Mouse (Mus musculus) heart, postnatal 0 days (tissue): ENCODE data around the gene Atp1a3. TPM values are rescaled to one million over a fixed set of nuclear protein-coding genes. Genes with fewer than 3 reads are reported as not detected.

Source experiments
- ATAC-seq: fragments of 200-750 bp; cut with Nextera tagmentation; 2 replicates; pipeline ENCODE4 v1.8.0; 2017; ENCODE audit warnings: low read depth, moderate number of reproducible peaks, moderate library complexity; ENCODE audit not compliant: insufficient read depth
- DNase-seq: peaks from one replicate; pipeline ENCODE4 v3.0.0-alpha.2; 2016; ENCODE audit warnings: low spot score
- H3K27ac ChIP-seq: fragments of 300-500 bp; sonication (generic); 2 replicates; pipeline ENCODE4 v1.5.1; 2014; ENCODE audit warnings: low read depth, mild to moderate bottlenecking
- H3K27me3 ChIP-seq: fragments of 300-500 bp; sonication (generic); 2 replicates; pipeline ENCODE4 v1.6.1; 2014; ENCODE audit warnings: low read length, mixed read lengths; ENCODE audit not compliant: control insufficient read depth, insufficient read depth
- H3K36me3 ChIP-seq: fragments of 300-500 bp; sonication (generic); replicated peaks from 2 replicates; pipeline ENCODE4 v1.6.1; 2014; ENCODE audit warnings: low read length, mixed read lengths; ENCODE audit not compliant: control insufficient read depth, insufficient read depth
- H3K4me1 ChIP-seq: fragments of 300-500 bp; sonication (generic); 2 replicates; pipeline ENCODE4 v1.6.1; 2014; ENCODE audit warnings: antibody characterized with exemption; ENCODE audit not compliant: control insufficient read depth, insufficient read depth
- H3K4me2 ChIP-seq: fragments of 300-500 bp; sonication (generic); 2 replicates; pipeline ENCODE4 v1.6.1; 2014; ENCODE audit warnings: low read depth, mild to moderate bottlenecking, low read length, moderate library complexity
- H3K4me3 ChIP-seq: fragments of 300-500 bp; sonication (generic); 2 replicates; pipeline ENCODE4 v1.5.1; 2014; ENCODE audit warnings: low read depth, low read length
- H3K9ac ChIP-seq: fragments of 300-500 bp; sonication (generic); replicated peaks from 2 replicates; pipeline ENCODE4 v1.6.1; 2014; ENCODE audit warnings: low read depth, low read length, mixed read lengths
- H3K9me3 ChIP-seq: fragments of 300-500 bp; sonication (generic); replicated peaks from 2 replicates; pipeline ENCODE4 v1.6.1; 2016; ENCODE audit warnings: low read length; ENCODE audit not compliant: control insufficient read depth
- CTCF ChIP-seq: IDR thresholded peaks from 2 replicates; pipeline ENCODE4 v1.5.1; 2016; ENCODE audit warnings: antibody characterized with exemption, control low read depth, low read depth
- EP300 ChIP-seq: IDR thresholded peaks from 2 replicates; pipeline ENCODE4 v1.6.1; 2016; ENCODE audit warnings: antibody characterized with exemption, low read depth
- WGBS: fragments of 180-500 bp; shearing (Covaris S2); extraction: QIAGEN DNeasy Blood & Tissue Kit; methylation state at CpG from one replicate; pipeline ENCODE4 v1.1.7; 2014; 5-methylcytosine and 5-hydroxymethylcytosine counted together
- polyA plus RNA-seq: library from polyadenylated mRNA; unstranded; fragments of >200 nt; fragmentation: Nextera tagmentation; extraction: Ambion mirVana; gene quantifications from 2 replicates; pipeline ENCODE4 v1.2.1, GENCODE M21; 2015
- total RNA-seq: library from RNA; depleted of rRNA; stranded (reverse); fragments of >200 nt; gene quantifications from 2 replicates; pipeline ENCODE4 v1.2.3, GENCODE M21; 2014; ENCODE audit warnings: low replicate concordance

Gene Atp1a3
- total and polyA plus RNA-seq, 2 experiments from 2014 or later: 0.04 to 0.12 TPM

DNA sequence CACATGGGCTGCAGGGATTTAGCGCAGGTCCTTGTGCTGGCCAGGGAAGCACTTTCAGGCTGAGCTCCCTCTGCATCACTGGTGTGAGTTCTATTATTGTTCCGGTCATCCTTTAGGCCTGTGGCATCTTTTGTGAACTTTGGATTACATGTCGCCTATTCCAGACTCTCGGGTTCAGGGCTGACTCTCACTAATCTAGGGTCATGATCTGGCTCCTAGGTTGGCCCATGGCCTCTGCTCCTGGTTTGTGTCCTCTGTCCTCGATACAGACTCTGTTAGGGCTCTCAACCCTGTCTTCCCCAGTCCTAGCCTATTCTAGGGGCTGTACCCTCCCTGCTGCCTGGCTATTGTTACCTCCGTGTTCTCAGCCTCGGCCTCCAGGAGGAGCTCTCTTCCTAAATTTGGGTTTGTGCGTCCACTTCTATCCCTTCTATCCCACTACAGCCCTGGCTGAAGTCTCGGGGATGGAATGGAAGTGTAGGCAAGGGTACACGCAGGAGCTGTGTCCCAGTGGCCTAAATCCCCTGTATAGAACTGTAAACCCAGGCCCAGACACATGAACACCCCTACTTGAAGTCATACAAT, 20.2 kb upstream of the Atp1a3 start:
- Histone ChIP-seq H3K36me3 (peaks cover 5% of the 10 kb centered on the region; the same call in 1 of the 2 replicates), H3K27ac (no peak overlapping the region), H3K9me3 (no peaks in the 10 kb centered on the region), H3K27me3 (no peaks in the 10 kb centered on the region), H3K9ac (no peak overlapping the region), H3K4me1 (no peaks in the 10 kb centered on the region), H3K4me3 (no peak overlapping the region), H3K4me2 (no peak overlapping the region)
- peak; percentile 47 for ATAC-seq
- peak; percentile 6 for DNase-seq
- TF ChIP-seq EP300 (no peak), CTCF (peak; percentile 49; the same call in 1 of the 2 replicates)
- WGBS: 54% methylated on average over 10 of the region's 10 CpGs

DNA sequence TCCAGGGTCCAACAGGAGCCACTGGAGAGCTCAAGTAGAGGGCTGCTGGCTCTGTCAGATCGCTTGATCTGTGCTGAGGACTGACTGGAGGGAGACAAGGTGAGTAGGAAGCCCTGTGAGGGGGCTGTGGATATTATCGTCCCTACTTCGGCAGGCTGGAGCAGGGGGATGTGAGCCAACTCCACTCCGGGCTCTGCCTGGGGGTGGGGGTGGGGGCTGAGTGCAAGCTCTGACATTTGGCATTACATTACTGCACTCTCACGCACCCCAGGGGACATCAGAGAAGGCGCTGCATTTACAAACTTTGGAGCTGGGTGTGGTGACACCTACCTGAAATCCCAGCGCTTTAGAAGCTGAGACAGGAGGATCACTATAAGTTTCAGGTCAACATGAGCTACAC, 5.8 kb upstream of the Atp1a3 start:
- WGBS: 65% methylated on average over 7 of the region's 7 CpGs
- Histone ChIP-seq H3K36me3 (peaks cover 3% of the 10 kb centered on the region; the same call in 1 of the 2 replicates), H3K9me3 (no peaks in the 10 kb centered on the region), H3K9ac (no peak overlapping the region), H3K4me1 (peaks cover 6% of the 10 kb centered on the region), H3K27me3 (peaks cover 55% of the 10 kb centered on the region), H3K4me3 (no peak overlapping the region), H3K27ac (no peak overlapping the region), H3K4me2 (no peak overlapping the region)
- no peak for ATAC-seq
- no peak for DNase-seq
- TF ChIP-seq CTCF: no peak
- no peak for TF ChIP-seq EP300

DNA sequence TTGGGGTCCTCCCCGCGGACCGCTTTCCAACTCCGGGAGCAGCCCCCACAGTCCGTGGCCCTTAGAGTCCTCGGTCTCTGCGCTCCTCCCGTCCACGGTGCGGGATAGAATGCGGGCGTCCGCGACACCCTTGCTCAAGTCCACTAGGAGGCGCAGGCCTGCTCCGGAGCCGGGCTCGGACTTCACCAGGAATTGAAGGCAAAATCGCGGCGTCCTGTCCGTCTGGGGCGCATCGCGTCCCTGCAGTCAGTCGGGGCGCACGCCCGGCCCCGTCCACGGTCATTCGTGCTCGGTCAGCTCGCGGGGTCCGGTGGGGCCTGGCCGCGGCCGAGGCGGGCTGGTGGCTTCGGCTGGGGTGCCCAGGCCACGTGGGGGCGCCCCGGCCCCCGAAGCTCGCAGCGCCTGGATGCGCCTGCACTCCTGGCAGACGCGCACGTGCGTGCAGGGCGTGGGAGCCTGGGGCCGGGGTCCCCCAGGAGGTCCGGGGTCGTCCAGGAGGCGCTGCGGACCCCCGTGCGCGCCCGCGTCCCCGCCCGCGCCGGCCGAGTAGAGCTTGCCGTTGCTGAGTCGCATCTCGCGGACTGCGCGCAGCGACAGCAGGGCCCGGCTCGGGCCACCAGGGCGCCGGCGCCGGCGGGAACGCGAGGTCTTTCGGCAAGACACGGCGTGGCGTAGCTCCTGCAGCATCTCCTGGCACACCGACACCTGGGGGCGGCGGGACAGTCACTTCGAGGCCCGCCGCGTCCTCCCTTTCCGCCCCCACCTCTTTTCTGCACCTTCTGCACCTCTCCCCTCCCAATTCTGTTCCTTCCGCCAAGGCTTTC, 4.5 kb upstream of the Atp1a3 start:
- TF ChIP-seq EP300: no peak
- peak; percentile 44 for TF ChIP-seq CTCF
- peaks cover 68% of the 10 kb centered on the region for H3K27me3 ChIP-seq
- no peak for DNase-seq
- H3K4me3 ChIP-seq: peak overlapping the region; percentile 39
- H3K27ac ChIP-seq: no peak overlapping the region
- 3% methylated on average over 84 of the region's 97 CpGs for WGBS
- no peak overlapping the region for H3K9ac ChIP-seq
- peaks cover 6% of the 10 kb centered on the region for H3K4me1 ChIP-seq
- 0 out of 2 replicates have a peak, but pooled peaks have one; percentile 4 for ATAC-seq
- no peaks in the 10 kb centered on the region for H3K9me3 ChIP-seq
- H3K4me2 ChIP-seq: peak overlapping the region; percentile 58
- peaks cover 2% of the 10 kb centered on the region; the same call in 1 of the 2 replicates for H3K36me3 ChIP-seq

DNA sequence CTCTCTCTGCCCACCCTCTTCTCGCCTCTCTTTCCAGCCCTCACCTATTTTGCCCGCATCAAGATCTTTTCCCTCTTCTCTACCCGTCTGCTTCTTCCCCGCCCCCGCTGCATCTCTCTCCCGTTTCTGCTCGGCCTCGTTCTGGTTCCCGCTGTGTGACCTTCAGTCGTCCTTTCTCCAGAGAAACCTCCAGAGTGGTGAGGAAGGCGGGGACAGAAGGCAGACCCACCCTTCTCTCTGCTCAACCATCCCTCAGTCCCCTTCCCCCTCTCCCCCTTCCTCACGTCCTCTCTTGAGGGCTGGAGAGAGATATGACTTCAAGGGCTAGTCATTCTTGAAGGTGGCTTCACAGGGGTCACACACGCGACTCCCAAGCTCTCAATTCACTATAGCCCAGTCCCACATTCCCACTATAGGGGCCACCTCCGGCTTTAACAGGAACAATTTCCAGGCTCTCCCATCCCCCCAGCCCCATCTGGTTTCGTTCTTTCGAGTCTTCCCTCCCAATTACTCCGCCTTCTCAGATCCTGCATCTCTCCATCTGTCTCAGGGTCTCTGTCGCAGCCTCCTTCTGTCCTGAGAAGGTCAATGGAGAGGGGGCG, 3.4 kb upstream of the Atp1a3 start:
- Histone ChIP-seq H3K36me3 (no peaks in the 10 kb centered on the region; the same call in 1 of the 2 replicates), H3K27ac (no peak overlapping the region), H3K4me1 (peaks cover 6% of the 10 kb centered on the region), H3K4me3 (no peak overlapping the region), H3K4me2 (no peak overlapping the region), H3K9me3 (no peaks in the 10 kb centered on the region), H3K27me3 (peaks cover 79% of the 10 kb centered on the region), H3K9ac (no peak overlapping the region)
- ATAC-seq (no peak), DNase-seq (no peak)
- TF ChIP-seq EP300 (no peak), CTCF (no peak)
- WGBS: 10% methylated on average over 20 of the region's 20 CpGs

DNA sequence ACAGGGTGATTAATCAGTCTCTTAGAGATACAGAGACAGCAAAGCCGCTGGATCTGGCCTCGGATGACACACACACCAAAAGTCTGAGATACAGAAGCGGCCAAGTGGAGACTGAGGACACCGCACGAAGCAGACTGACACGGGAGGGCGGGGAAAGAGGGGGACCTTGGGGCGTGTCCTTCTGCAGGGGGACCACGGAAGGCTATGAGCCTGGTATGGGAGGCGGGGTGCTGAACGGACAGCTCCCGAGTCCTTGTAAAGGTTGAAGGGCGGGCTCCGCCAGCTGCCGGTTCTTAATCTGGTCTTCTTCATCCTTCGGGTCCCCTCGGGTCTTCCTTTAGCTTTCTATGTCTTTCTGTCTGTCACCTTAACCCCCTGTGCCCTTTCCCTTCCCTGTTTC, 2.9 kb upstream of the Atp1a3 start:
- DNase-seq: peak; percentile 59
- Histone ChIP-seq H3K36me3 (no peaks in the 10 kb centered on the region; the same call in 1 of the 2 replicates), H3K27ac (no peak overlapping the region), H3K4me2 (no peak overlapping the region), H3K9me3 (no peaks in the 10 kb centered on the region), H3K4me1 (peaks cover 6% of the 10 kb centered on the region), H3K4me3 (no peak overlapping the region), H3K27me3 (peaks cover 83% of the 10 kb centered on the region), H3K9ac (no peak overlapping the region)
- under 1% methylated on average over 17 of the region's 17 CpGs for WGBS
- peak; percentile 52; the same call in 1 of the 2 replicates for ATAC-seq
- no peak for TF ChIP-seq EP300
- TF ChIP-seq CTCF: no peak
